Mouse (Mus musculus) midbrain, embryonic 11.5 days (tissue): Measurements from ENCODE around the gene Dtnbp1. TPM values are rescaled to one million over a fixed set of nuclear protein-coding genes. Genes with fewer than 3 reads are reported as not detected.

Source experiments
- ATAC-seq: fragments of 200-750 bp; cut with Nextera tagmentation; 2 replicates; pipeline ENCODE4 v1.8.0; 2017; ENCODE audit warnings: moderate TSS enrichment, moderate library complexity; ENCODE audit not compliant: low FRiP score
- DNase-seq: peaks from one replicate; pipeline ENCODE4 v3.0.0; 2015; ENCODE audit warnings: low spot score; ENCODE audit errors: missing footprints
- H3K27ac ChIP-seq: fragments of 300-500 bp; sonication (generic); 2 replicates; pipeline ENCODE4 v1.5.1; 2014; ENCODE audit warnings: low read depth, low read length
- H3K27me3 ChIP-seq: fragments of 300-500 bp; sonication (generic); 2 replicates; pipeline ENCODE4 v1.6.1; 2014; ENCODE audit warnings: mild to moderate bottlenecking, low read length, moderate library complexity, mixed read lengths; ENCODE audit not compliant: control insufficient read depth, insufficient read depth
- H3K36me3 ChIP-seq: fragments of 300-500 bp; sonication (generic); 2 replicates; pipeline ENCODE4 v1.6.1; 2014; ENCODE audit warnings: mild to moderate bottlenecking, low read length, moderate library complexity, mixed read lengths; ENCODE audit not compliant: control insufficient read depth, insufficient read depth
- H3K4me1 ChIP-seq: fragments of 300-500 bp; sonication (generic); 2 replicates; pipeline ENCODE4 v1.6.1; 2014; ENCODE audit warnings: low read length; ENCODE audit not compliant: control insufficient read depth, insufficient read depth
- H3K4me2 ChIP-seq: fragments of 300-500 bp; sonication (generic); 2 replicates; pipeline ENCODE4 v1.6.1; 2014; ENCODE audit warnings: mild to moderate bottlenecking, moderate library complexity
- H3K4me3 ChIP-seq: fragments of 300-500 bp; sonication (generic); 2 replicates; pipeline ENCODE4 v1.5.1; 2014; ENCODE audit warnings: low read depth, low read length
- H3K9ac ChIP-seq: fragments of 300-500 bp; sonication (generic); 2 replicates; pipeline ENCODE4 v1.6.1; 2014; ENCODE audit warnings: low read length
- H3K9me3 ChIP-seq: fragments of 300-500 bp; sonication (generic); 2 replicates; pipeline ENCODE4 v1.6.1; 2016; ENCODE audit warnings: low read length; ENCODE audit not compliant: control insufficient read depth
- WGBS: fragments of 180-500 bp; shearing (Covaris S2); extraction: QIAGEN DNeasy Blood & Tissue Kit; methylation state at CpG from one replicate; pipeline ENCODE4 v1.1.7; 2014; 5-methylcytosine and 5-hydroxymethylcytosine counted together
- polyA plus RNA-seq: library from polyadenylated mRNA; unstranded; fragments of >200 nt; fragmentation: Nextera tagmentation; extraction: Ambion mirVana; gene quantifications from 2 replicates; pipeline ENCODE4 v1.2.1, GENCODE M21; 2014

The Dtnbp1 gene
- polyA plus RNA-seq, 1 experiment from 2014 or later = 69.5 TPM

- no peak for DNase-seq
- no peak for ATAC-seq
Observed at GRCm38 (mm10) chr13:44991936-44992335, 10.0 kb downstream of the Dtnbp1 start.

GRCm38 (mm10) chr13:44990073-44990682 lies 11.8 kb downstream of the Dtnbp1 start:
- Histone ChIP-seq H3K27me3 (no peaks in the 10 kb centered on the region), H3K4me3 (no peak overlapping the region), H3K27ac (no peak overlapping the region), H3K9ac (no peak overlapping the region), H3K4me1 (no peaks in the 10 kb centered on the region), H3K4me2 (no peak overlapping the region), H3K9me3 (no peaks in the 10 kb centered on the region), H3K36me3 (no peaks in the 10 kb centered on the region)
- 94% methylated on average over 7 of the region's 7 CpGs for WGBS
- DNase-seq (no peak), ATAC-seq (no peak)

More at GRCm38 (mm10) chr13:44991936-44992335, 10.0 kb downstream of the Dtnbp1 start:
- Histone ChIP-seq H3K9ac (no peak overlapping the region), H3K4me1 (no peaks in the 10 kb centered on the region), H3K4me3 (no peak overlapping the region), H3K27ac (no peak overlapping the region), H3K4me2 (no peak overlapping the region), H3K9me3 (no peaks in the 10 kb centered on the region), H3K27me3 (no peaks in the 10 kb centered on the region), H3K36me3 (no peaks in the 10 kb centered on the region)
- 92% methylated on average over 4 of the region's 4 CpGs for WGBS

- Histone ChIP-seq H3K27me3 (no peaks in the 10 kb centered on the region), H3K36me3 (no peaks in the 10 kb centered on the region), H3K9me3 (no peaks in the 10 kb centered on the region), H3K27ac (no peak overlapping the region), H3K4me3 (no peak overlapping the region), H3K4me2 (no peak overlapping the region), H3K9ac (no peak overlapping the region), H3K4me1 (no peaks in the 10 kb centered on the region)
- ATAC-seq (no peak), DNase-seq (no peak)
- 88% methylated on average over 2 of the region's 2 CpGs for WGBS
Observed at GRCm38 (mm10) chr13:44986352-44986751, 15.6 kb downstream of the Dtnbp1 start.

GRCm38 (mm10) chr13:44985321-44985720 lies 16.6 kb downstream of the Dtnbp1 start:
- 81% methylated on average over 2 of the region's 2 CpGs for WGBS

GRCm38 (mm10) chr13:44983635-44984401 lies 18.1 kb downstream of the Dtnbp1 start:
- Histone ChIP-seq H3K36me3 (no peaks in the 10 kb centered on the region), H3K9ac (no peak overlapping the region), H3K4me3 (no peak overlapping the region), H3K4me2 (no peak overlapping the region), H3K27me3 (no peaks in the 10 kb centered on the region), H3K4me1 (no peaks in the 10 kb centered on the region), H3K9me3 (no peaks in the 10 kb centered on the region), H3K27ac (no peak overlapping the region)
- ATAC-seq (no peak), DNase-seq (no peak)
- 89% methylated on average over 5 of the region's 5 CpGs for WGBS

More at GRCm38 (mm10) chr13:44985321-44985720, 16.6 kb downstream of the Dtnbp1 start:
- DNase-seq (no peak), ATAC-seq (no peak)
- Histone ChIP-seq H3K4me1 (no peaks in the 10 kb centered on the region), H3K9me3 (no peaks in the 10 kb centered on the region), H3K27me3 (no peaks in the 10 kb centered on the region), H3K36me3 (no peaks in the 10 kb centered on the region), H3K4me3 (no peak overlapping the region), H3K9ac (no peak overlapping the region), H3K27ac (no peak overlapping the region), H3K4me2 (no peak overlapping the region)

GRCm38 (mm10) chr13:44982799-44983198 lies 19.1 kb downstream of the Dtnbp1 start:
- no peak for ATAC-seq
- WGBS = 83% methylated on average over 7 of the region's 7 CpGs

GRCm38 (mm10) chr13:44979433-44979832 lies 22.5 kb downstream of the Dtnbp1 start:
- H3K27me3 ChIP-seq = no peaks in the 10 kb centered on the region
- H3K9ac ChIP-seq = no peak overlapping the region
- ATAC-seq (no peak), DNase-seq (no peak)
- H3K27ac ChIP-seq = no peak overlapping the region
- no peak overlapping the region for H3K4me2 ChIP-seq
- H3K9me3 ChIP-seq = no peaks in the 10 kb centered on the region
- no peaks in the 10 kb centered on the region for H3K36me3 ChIP-seq
- 90% methylated on average over 7 of the region's 7 CpGs for WGBS
- no peak overlapping the region for H3K4me3 ChIP-seq
- peaks cover 2% of the 10 kb centered on the region; the same call in 1 of the 2 replicates for H3K4me1 ChIP-seq

More at GRCm38 (mm10) chr13:44982799-44983198, 19.1 kb downstream of the Dtnbp1 start:
- H3K36me3 ChIP-seq = no peaks in the 10 kb centered on the region
- no peak overlapping the region for H3K4me3 ChIP-seq
- H3K4me1 ChIP-seq = no peaks in the 10 kb centered on the region
- H3K9ac ChIP-seq = no peak overlapping the region
- no peak overlapping the region for H3K27ac ChIP-seq
- no peaks in the 10 kb centered on the region for H3K9me3 ChIP-seq
- no peak overlapping the region for H3K4me2 ChIP-seq
- no peak for DNase-seq
- H3K27me3 ChIP-seq = no peaks in the 10 kb centered on the region

GRCm38 (mm10) chr13:44977483-44978141 lies 24.3 kb downstream of the Dtnbp1 start:
- ATAC-seq (no peak), DNase-seq (peak; percentile 85)
- peaks cover 2% of the 10 kb centered on the region; the same call in 1 of the 2 replicates for H3K4me1 ChIP-seq
- WGBS = 82% methylated on average over 2 of the region's 2 CpGs
- H3K27ac ChIP-seq = no peak overlapping the region
- no peak overlapping the region for H3K4me2 ChIP-seq
- no peak overlapping the region for H3K9ac ChIP-seq
- no peaks in the 10 kb centered on the region for H3K36me3 ChIP-seq
- H3K4me3 ChIP-seq = no peak overlapping the region
- H3K27me3 ChIP-seq = no peaks in the 10 kb centered on the region
- no peaks in the 10 kb centered on the region for H3K9me3 ChIP-seq

- H3K36me3 ChIP-seq = no peaks in the 10 kb centered on the region
- peaks cover 2% of the 10 kb centered on the region; the same call in 1 of the 2 replicates for H3K4me1 ChIP-seq
- 59% methylated on average over 2 of the region's 2 CpGs for WGBS
- DNase-seq = peak; percentile 86
- ATAC-seq = no peak
- no peaks in the 10 kb centered on the region for H3K9me3 ChIP-seq
- no peak overlapping the region for H3K4me3 ChIP-seq
- no peak overlapping the region for H3K9ac ChIP-seq
- H3K27me3 ChIP-seq = no peaks in the 10 kb centered on the region
- H3K27ac ChIP-seq = no peak overlapping the region
- H3K4me2 ChIP-seq = no peak overlapping the region
Observed at GRCm38 (mm10) chr13:44977059-44977458, 24.9 kb downstream of the Dtnbp1 start.
